Comparison of ENCODE assay signal across 29 mouse cellular contexts in the genomic region with DNA sequence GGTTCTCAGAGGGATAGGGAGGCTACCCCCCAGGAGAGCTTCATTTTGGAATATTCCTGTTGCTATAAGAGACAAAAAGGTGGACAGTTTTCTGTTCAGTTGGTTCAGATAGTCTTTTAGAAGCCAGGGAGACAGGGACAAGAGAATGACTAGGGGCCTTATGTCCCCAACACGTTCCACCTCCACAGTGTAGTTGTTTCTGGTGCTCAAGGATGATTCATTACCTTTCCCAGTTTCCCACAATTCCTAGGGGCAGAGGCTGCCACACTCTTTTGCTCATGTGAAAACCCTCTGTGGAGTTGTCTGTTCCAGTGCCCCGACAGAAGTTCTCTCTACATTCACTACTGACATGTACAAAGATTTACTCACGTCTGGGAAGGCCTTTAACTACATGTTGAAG.
"Had no signal": no experiment of that assay in that cellular context is flagged by ENCODE, and none has a peak within 500 bp of the region (broad histone marks: within the 10 kb centered on the region; RNA-seq: fewer than 3 reads in every experiment).

No protein-coding gene starts in this region.

- H3K36me3 ChIP-seq: embryonic facial prominence, embryonic 10.5 days; embryonic facial prominence, embryonic 12.5 days; embryonic facial prominence, embryonic 13.5 days; embryonic facial prominence, embryonic 15.5 days; forebrain, embryonic 10.5 days; forebrain, embryonic 12.5 days; forebrain, embryonic 15.5 days had no signal

- H3K27ac ChIP-seq: embryonic facial prominence, embryonic 10.5 days; embryonic facial prominence, embryonic 12.5 days; embryonic facial prominence, embryonic 13.5 days; embryonic facial prominence, embryonic 15.5 days; forebrain, embryonic 10.5 days; forebrain, embryonic 12.5 days; forebrain, embryonic 13.5 days; forebrain, embryonic 15.5 days; gastrocnemius, adult 2 months; heart, adult 2 months had no signal

- H3K4me3 ChIP-seq: embryonic facial prominence, embryonic 10.5 days; embryonic facial prominence, embryonic 12.5 days; embryonic facial prominence, embryonic 13.5 days; embryonic facial prominence, embryonic 15.5 days; erythroblast, embryonic 14.5 days; forebrain, embryonic 10.5 days; forebrain, embryonic 12.5 days; forebrain, embryonic 13.5 days; forebrain, embryonic 15.5 days; gastrocnemius, adult 2 months; heart, adult 2 months had no signal

- ATAC-seq: forebrain, embryonic 13.5 days; forebrain, embryonic 14.5 days; forebrain, embryonic 15.5 days; forebrain, embryonic 16.5 days; forebrain, postnatal 0 days had no signal

- H3K4me2 ChIP-seq: embryonic facial prominence, embryonic 12.5 days; embryonic facial prominence, embryonic 13.5 days; embryonic facial prominence, embryonic 15.5 days; forebrain, embryonic 12.5 days; forebrain, embryonic 13.5 days; forebrain, embryonic 15.5 days had no signal

- H3K27me3 ChIP-seq: embryonic facial prominence, embryonic 12.5 days; embryonic facial prominence, embryonic 13.5 days; embryonic facial prominence, embryonic 15.5 days had no signal

- DNase-seq: cerebellum, adult 2 months; cerebellum, adult 8-10 months; cerebellum, adult 9-10 months; cerebellum, adult 9-11 months; cerebellum, postnatal 10 days; cerebellum, postnatal 14 days; cerebellum, postnatal 25 days; cerebellum, postnatal 36 days; embryo, embryonic 11 days; forebrain, postnatal 0 days; gastrocnemius, adult 2 months; gastrocnemius, postnatal 10 days; gastrocnemius, postnatal 14 days; gastrocnemius, postnatal 25 days; gastrocnemius, postnatal 36 days; heart, adult 11 months; heart, adult 18-20 months; heart, adult 2 months had no signal

- H3K9me3 ChIP-seq: embryonic facial prominence, embryonic 10.5 days; embryonic facial prominence, embryonic 12.5 days; embryonic facial prominence, embryonic 13.5 days; embryonic facial prominence, embryonic 15.5 days; forebrain, embryonic 10.5 days; forebrain, embryonic 12.5 days; forebrain, embryonic 13.5 days; forebrain, embryonic 15.5 days had no signal

- H3K9ac ChIP-seq: embryonic facial prominence, embryonic 12.5 days; embryonic facial prominence, embryonic 13.5 days; embryonic facial prominence, embryonic 15.5 days; forebrain, embryonic 12.5 days; forebrain, embryonic 13.5 days; forebrain, embryonic 15.5 days; forebrain, postnatal 0 days had no signal
